Mouse (Mus musculus) naive thymus-derived CD4-positive, alpha-beta T cell, adult 2 months (primary cell): ENCODE data around the gene Rnf182.

Experiments used
- DNase-seq: peaks from one replicate; pipeline ENCODE4 v3.0.0-alpha.2; 2011; ENCODE audit warnings: low read depth

The Rnf182 gene

GRCm38 (mm10) chr13:43615577-43616254, at the start of gene Rnf182:
TSS of gene Rnf182 (plus strand) at chr13:43615710.
- DNase-seq: peak; percentile 52

- DNase-seq: no peak
Observed at GRCm38 (mm10) chr13:43566184-43566583, 49.3 kb upstream of the Rnf182 start.

- no peak for DNase-seq
Observed at GRCm38 (mm10) chr13:43567141-43567891, 48.2 kb upstream of the Rnf182 start.

DNA sequence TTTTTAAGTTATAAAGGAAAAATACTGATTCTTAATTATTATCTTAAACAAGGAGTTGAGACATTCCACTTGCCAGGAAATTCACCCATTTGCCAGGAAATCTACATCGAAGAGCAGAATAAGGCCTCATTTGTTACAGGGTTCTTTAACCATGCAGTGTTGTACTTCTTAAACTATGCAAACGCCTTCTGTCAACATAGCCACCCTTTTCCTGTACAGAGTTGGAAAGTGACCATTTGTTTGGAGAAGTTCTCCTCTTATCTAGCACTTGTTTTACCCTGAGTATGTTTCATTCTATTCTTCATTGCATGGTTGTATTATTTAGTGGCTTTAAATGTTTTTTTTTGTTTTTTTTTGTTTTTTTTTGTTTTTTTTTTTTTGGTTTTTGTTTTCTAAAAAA, 41.5 kb upstream of the Rnf182 start:
- no peak for DNase-seq

DNA sequence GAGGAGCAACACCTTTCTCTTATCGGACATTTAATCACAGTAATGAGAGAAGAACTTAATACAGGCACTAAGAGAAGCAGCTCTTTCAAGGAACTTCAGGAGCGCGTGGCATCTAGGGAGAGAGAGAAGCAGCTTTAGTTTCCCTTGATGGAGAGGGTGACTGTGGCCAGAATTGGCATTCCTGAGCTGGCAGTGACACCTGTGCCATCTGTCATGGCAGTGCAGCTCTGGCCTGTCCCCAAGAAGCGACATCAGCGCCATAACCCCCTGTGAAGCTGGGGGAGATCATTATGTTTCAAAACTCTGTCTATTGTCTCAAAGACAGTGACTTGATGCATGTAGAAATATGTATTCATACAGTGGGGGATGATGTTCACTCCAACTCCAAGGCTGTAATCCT, 40.1 kb upstream of the Rnf182 start:
- no peak for DNase-seq

DNA sequence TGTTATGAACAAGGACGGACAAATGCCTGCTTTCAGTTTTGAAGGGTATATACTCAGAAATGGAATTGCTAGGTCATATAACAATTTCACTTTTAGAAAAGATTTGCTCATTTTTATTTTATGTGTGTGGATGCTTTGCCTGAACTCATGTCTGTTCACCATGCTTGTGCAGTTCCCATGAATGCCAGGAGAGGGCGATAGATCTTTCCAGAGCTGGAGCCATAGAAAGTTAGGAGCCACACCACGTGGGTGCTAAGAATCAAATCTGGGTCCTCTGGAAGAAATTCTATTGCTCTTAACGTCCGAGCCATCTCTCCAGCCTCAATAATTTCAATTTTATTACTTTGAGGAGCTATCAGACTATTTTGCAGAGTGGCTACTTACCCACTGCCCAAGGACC, 38.3 kb upstream of the Rnf182 start:
- DNase-seq: peak; percentile 52

DNA sequence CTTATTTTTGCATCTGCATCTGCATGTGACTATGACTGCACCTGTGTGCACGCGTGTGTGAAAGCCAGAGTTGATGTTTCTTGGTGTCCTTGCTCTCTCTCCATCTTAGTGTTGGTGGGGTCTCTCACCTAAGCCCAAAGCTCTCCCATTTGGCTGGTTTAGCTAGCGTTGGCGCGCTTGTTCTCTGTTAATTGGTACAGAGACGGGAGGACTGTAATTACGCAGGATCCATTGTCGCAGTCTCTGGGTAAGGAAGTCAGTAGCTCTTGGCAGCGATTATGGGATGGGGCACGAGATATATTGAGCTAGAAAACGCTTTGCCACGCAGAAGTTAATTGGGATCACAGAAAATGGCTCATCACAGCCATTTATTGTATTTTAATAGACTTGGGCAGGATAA, 37.7 kb upstream of the Rnf182 start:
- no peak for DNase-seq

GRCm38 (mm10) chr13:43579740-43580139, 35.8 kb upstream of the Rnf182 start:
- peak; percentile 74 for DNase-seq

GRCm38 (mm10) chr13:43580661-43581060, 34.8 kb upstream of the Rnf182 start:
- DNase-seq: no peak

DNA sequence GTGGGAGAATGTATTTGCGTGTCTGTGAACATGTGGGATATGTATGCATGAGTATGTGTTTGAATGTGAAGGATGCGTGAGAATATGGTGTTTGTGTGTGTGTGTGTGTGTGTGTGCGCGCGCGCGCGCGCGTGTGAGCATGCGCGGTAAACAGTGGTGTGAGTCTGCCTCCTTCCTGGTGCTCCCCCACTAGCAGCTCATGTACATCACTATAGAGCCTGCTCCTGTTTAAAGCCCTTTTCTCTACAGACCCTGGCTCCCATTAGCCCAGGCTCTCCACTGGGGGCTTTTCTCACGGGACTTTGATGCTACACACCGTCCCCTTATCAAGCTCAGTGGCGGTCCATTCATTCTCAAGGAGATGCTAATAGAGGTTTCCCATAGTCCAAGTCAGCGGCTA, 32.5 kb upstream of the Rnf182 start:
- no peak for DNase-seq

GRCm38 (mm10) chr13:43583504-43583903, 32.0 kb upstream of the Rnf182 start:
- DNase-seq: no peak

GRCm38 (mm10) chr13:43585335-43585734, 30.2 kb upstream of the Rnf182 start:
- DNase-seq: no peak

GRCm38 (mm10) chr13:43586966-43587365, 28.5 kb upstream of the Rnf182 start:
- DNase-seq: no peak

DNA sequence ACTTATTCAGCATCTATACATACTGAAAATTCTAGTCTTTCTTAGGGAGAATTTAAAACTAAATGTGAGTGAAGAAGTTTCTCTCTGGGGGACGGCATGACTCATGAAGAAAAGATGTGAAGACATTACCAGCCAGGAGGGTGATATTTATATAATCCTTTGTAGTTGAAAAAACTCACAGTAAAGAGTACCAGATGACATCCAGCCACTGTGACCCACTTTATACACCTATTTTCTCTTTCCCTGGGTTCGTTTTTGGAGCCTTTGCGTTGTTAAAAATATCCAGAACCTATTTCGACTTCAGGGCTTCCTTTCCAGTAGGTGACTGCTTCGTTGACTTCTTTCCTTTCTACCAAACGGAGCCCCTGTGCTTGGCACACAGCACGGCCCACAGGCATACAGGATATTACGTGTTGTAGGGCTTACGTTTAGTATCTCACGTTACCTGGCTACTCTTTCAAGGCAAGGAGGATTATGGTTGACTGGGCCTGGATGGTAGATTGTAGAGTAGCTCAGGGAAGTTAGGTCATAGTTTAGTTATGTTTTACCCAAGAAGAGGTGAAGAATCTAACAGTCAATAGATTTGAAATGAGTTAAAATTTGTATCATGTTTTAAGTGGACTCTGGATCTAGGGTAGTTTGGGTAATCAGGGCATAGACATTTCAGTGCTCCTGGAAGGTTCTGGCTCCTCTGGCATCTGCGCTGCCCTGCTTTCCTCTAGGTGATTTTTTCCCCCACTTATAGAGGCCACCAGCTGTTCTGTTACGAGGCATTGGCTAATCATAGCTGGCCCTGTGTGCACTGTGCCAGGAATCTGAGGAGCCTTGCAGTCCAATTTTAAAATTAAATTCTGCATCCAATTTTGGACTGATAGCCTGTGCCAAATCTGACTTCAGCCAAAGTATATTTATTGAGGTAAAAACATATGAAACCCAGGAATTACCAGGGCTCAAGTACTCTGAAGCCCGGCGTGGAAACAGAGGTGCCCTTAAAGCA, 27.4 kb upstream of the Rnf182 start:
- DNase-seq: no peak

GRCm38 (mm10) chr13:43591828-43592680, 23.5 kb upstream of the Rnf182 start:
- DNase-seq: no peak

- DNase-seq: no peak
Observed at GRCm38 (mm10) chr13:43592681-43593068, 22.8 kb upstream of the Rnf182 start.

DNA sequence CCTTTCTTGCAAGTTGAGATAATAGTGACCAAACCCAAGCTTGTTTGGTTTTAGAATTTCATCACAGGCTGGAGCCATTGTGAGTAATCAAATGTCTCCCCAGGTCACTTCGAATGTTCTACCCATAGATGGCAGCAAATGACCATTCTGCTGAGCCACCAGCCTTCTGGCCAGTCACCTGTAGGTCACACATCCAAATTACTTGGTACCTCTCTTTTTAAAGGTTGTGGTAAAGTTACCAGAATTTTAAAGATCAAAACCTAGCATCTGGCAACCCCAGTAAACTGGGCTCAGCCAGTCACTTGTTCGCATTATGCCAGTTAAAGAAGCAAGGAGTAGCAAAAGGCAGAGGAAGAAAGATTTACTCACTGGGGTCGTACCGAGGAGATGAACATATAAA, 19.6 kb upstream of the Rnf182 start:
- peak; percentile 75 for DNase-seq

DNA sequence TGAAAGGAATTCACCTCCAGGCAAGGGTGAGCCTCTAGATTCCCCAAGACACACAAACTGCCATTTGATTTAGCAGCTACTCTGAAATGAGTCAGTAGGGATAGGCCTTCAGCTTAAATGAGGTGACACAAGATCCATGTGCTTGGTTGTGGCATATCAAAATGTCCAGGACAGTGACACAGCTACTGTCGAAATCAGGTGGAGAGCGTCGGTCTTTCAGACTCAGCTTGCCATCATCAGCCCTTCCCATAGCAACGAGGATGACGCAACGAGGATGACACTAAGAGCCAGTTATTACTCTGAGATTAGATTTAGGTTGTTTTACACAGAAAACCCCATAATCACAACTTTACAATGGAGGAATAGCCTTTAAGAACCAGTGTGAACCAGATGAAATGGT, 14.5 kb upstream of the Rnf182 start:
- DNase-seq: no peak

DNA sequence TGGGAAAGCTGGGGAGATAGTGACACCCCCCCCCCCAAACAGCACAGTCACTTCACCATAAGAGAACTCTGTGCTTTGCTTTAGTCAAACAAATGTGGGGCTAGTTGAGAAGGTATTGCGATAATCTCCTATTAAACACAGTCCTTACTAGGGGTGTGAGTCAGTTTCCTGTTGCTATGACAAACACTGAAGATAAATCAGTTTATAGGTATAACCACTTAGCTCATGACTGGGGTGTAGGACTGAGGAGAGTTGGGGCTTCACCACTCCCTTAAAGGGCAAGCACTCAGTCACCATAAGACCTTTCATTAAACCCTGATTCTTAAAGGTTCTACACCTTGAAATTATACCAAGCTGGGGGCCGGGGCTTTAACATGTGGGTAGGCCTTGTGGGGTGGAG, 13.1 kb upstream of the Rnf182 start:
- no peak for DNase-seq

DNA sequence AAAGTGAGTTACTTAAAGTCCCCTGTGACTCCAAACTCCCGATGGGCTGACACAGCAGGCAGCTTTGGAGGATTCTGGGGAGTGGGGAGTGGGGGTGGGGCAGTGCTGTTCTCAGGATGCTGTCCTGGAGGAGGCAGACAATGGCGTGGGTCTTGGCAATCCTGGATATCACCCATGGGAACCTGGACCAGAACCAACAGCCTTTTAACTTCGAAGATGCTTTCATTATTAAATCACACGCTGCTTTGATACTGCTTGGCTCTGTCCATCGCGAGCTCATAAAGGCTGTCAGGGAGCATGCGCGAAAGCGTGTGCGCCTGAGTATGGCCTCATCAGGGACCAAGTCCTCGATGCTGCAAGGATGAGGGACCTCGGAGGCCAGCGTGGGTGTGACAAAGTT, 12.5 kb upstream of the Rnf182 start:
- DNase-seq: no peak

- DNase-seq: no peak
Observed at GRCm38 (mm10) chr13:43608854-43609253, 6.7 kb upstream of the Rnf182 start.

GRCm38 (mm10) chr13:43612040-43612439, 3.5 kb upstream of the Rnf182 start:
- DNase-seq: no peak
